Mouse (Mus musculus): ENCODE data around the gene Eif4b.
A peak's percentile ranks its signal among the peaks of the same experiment; 100 is the strongest.

Eif4b gene

GRCm38 (mm10) chr15:102102548-102103121 lies 29.1 kb downstream of the Eif4b start:
- DNase-seq, result no peak

GRCm38 (mm10) chr15:102103371-102103946 lies 29.9 kb downstream of the Eif4b start:
- no peak for DNase-seq

GRCm38 (mm10) chr15:102103947-102104555 lies 30.5 kb downstream of the Eif4b start:
- no peak for DNase-seq

GRCm38 (mm10) chr15:102105360-102105759 lies 31.8 kb downstream of the Eif4b start:
- DNase-seq, result no peak

DNA sequence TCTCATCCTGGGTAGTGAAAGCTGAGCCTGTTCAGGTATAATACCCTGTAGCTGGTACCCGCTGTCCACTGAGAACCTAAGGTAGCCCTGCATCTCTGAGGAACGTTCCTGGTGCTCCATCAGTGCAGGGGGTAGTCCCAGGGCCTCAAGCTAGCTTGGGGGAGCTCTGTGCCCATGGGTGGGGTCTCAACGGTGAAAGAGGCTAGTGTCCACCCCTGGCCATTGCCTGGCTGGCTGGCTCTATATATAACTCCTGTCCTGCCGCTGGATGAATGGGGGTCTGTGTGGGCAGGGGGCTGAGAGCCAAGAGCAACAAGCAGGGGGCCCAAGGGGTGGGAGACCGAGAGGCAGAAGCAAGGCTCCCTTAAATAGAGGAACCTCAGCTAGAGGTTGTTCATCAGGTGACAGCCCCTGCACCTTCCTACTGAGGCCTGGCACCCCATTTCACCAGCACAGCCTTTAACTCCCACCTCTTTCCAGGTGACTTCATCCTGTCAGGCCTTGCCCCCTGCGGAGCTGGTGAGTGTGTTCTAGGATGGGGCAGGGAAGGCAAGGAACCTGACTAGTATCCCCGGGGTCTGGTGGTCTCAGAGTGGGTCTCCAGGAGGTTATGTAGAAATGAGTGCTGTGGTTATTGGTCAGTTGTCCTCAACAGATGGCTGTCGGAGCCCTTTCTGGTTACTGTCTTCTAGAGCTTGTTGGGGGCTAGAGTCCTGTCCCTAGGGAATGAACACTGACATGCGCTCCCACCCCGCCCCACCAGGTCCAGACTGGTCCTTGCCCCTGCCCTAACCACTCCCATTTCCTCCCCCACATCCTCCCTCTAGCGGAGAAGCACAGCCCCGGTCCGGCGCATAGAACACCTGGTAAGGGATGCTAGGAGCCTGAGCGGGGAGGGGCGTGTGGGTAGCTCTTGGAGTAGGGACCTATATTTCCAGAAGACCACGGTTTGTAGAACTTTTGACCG lies 32.5 kb downstream of the Eif4b start:
- peak; percentile 68 for DNase-seq

DNA sequence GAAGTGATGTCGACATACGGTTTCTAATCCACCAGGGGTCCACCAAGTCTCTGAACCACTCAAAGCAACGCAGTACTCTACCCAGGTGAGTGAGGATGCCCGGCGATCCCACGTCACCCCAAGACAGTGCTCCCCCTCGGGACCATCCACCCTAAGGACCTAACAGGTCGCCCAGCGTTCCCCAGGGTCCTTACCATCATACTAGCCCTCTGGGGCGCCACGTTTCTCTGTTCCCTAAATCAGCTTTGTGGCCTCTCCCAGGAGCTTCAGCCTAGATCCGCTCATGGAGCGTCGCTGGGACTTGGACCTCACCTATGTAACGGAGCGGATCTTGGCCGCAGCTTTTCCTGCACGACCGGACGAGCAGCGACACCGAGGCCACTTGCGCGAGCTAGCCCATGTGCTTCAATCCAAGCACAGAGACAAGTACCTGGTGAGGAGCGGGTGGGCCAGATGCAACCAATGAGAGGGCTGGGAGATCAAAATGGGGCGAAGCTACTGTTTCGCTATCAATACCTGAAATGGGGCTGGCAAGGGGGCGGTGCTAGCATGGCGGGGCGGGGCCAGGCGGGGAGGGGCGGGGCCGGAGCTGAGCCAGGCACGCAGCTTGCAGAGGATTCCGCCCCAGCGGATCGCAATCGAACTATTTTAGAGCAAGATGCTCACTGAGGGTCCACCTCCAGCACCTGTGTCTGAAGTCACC lies 33.3 kb downstream of the Eif4b start:
- peak; percentile 53 for DNase-seq

- peak; percentile 88 for DNase-seq
Observed at GRCm38 (mm10) chr15:102107689-102108573, 34.4 kb downstream of the Eif4b start.

DNA sequence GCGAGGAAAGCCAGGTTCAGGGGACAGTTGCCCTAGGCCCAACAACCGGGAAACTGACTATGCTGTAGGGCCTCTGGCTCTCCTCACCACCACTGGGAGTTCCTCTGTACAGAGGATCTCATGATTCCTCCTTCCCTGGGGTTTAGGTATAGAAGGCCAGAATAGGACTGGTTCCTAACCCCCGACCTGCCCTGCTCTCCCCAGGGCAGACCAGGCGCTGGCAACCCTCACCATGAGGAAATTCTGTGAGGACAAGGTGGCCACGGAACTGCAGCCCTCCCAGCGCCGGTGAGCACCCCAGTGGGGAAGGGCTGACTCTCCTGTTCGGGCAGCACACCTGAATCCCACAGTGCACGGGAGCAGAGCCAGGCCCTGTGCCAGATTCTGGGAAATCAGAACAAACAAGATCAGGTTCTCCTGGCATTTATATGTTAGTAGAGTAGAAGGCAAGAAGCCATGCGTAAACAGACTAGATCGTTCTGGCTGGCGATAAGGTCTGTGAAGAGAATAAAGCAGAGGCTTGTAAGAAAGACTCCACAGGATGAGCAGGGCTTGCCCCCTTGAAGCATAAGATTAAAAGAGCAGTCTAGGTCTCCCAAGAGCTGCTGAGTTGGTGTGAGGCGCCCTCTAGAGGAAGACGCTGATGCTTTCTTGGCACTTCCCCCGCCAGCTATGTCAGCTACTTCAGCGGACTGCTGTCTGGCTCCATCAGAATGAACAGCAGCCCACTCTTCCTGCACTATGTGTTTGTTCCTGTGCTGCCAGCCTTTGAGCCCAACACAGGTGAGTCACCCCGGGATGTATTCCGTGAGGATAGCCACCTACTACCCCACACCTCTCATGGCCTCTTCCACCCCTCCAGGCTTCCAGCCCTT lies 35.3 kb downstream of the Eif4b start:
- peak; percentile 87 for DNase-seq

DNA sequence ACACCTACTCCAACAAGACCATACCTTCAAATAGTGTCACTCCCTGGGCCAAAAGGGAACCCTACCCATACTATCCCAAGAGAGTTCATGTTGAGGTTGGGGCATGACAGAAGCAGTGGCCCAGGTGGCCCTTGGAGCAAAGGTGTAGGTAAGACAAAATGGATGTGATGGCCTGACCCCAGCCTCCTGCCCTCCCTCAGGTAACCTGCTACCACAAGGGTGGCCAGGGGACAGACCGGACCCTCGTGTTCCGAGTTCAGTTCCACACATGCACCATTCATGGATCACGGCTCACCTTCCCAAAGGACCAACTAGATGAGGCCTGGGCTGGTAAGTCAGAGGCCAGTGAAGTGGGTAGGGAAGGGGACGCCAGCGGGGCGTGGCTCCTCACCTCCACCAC lies 36.7 kb downstream of the Eif4b start:
- no peak for DNase-seq

GRCm38 (mm10) chr15:102110701-102111494 lies 37.3 kb downstream of the Eif4b start:
- DNase-seq, result no peak

GRCm38 (mm10) chr15:102111495-102111829 lies 37.9 kb downstream of the Eif4b start:
- no peak for DNase-seq

GRCm38 (mm10) chr15:102112181-102112580 lies 38.6 kb downstream of the Eif4b start:
- DNase-seq, result no peak

- DNase-seq, result no peak
Observed at GRCm38 (mm10) chr15:102112827-102113226, 39.3 kb downstream of the Eif4b start.

GRCm38 (mm10) chr15:102113674-102114073 lies 40.1 kb downstream of the Eif4b start:
- DNase-seq, result no peak

DNA sequence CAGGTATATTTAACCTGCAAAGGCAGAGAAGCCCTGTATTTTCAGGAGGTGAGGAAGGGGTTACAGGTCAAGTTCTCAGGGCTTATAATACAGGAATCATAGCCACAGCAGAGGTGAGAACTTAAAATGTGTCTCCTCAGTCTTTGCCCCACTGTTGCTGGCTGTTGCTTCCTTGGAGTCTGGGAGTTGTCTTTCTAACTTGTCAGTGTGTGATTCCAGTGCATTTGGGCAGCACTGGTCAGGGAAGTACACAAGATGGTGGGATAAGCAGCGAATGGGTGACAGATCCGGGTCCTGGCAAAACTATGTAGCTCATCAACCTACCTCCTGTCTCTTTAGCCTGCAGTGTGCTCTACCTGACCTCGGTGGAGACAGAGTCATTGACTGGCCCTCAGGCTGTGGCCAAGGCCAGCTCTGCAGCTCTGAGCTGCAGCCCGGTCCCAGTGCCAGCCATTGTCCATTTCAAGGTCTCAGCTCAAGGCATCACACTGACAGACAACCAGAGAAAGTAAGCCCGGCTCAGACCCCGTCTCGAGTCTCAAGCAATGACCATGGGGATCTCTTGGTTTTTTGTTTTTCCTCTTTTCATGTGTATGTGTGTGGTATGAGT lies 41.2 kb downstream of the Eif4b start:
- DNase-seq, result no peak

- peak; percentile 52 for DNase-seq
Observed at GRCm38 (mm10) chr15:102115731-102116231, 42.2 kb downstream of the Eif4b start.

DNA sequence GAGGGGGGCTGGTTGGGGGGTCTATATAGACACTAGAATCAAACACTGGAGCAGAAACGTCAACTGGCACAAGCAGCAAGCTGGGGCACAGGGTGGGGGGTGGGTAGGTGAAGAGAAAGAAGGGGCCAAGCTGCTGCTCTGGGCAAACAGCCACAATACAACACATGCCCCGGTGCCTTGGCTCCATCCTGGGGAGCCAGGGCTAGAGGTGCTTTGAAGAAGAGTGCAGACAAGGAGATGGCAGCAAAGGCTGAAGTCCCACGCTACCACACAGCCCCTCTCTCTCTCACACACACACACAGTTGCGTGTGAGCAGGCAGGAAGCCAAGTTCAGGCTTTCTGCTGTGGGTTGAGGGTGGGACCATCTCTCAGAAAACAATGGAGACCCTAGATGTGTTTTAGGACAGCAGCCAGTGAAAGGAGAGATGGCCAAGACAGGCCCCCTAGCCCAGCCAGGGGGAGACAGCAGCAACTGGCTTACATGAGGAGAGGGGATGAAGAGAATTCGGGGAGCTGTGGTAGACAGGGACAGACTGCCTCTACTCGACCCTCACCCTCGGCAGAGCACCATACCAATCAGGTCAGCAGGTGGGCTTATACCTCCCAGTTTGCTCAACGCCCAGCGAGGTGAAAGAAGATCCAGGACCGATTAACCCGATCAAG lies 43.3 kb downstream of the Eif4b start:
- no peak for DNase-seq
